Mouse (Mus musculus): ENCODE measurements at regions not wholly inside any gene's neighbourhood (a gene's known extent, or its start where the extent isn't known, plus 50 kb on each side); places are given as distances from the start of the nearest gene placed in this dataset.

DNA sequence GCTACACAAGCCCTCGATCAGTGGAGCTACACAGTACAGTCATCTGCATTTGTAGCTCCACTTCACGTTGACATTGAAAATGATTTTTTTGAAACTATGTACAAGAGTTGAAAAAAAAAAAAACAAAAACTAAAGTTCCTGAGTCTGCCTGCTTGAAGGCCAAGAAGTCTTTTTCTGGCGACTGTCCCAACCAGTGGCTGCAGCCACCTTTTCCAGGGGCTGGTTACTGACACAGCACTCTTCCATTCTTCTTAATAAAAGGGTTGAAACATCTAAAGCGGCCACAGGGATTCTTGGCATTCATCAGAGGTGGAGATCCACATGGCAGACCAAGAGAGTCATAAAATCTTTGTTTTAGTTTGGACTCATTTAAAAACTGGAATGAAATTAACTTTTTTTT is 87.0 kb upstream of the Ptch1 start:
- TF ChIP-seq POLR2A (IDR thresholded peaks at IDR 0.05; ENCODE audit: control insufficient read depth, extremely low read depth, insufficient read depth, low read length, poor library complexity) (no peak), CTCF (IDR thresholded peaks at IDR 0.05; ENCODE audit: borderline replicate concordance, control insufficient read depth, extremely low read depth, insufficient read depth, low read length, poor library complexity) (no peak)
